Mouse (Mus musculus): ENCODE results near the gene Eif4a3. TPM values are rescaled to one million over a fixed set of nuclear protein-coding genes. Genes with fewer than 3 reads are reported as not detected.

Eif4a3 gene
- polyA plus RNA-seq, 1 experiment: 73.4 TPM

- 86% methylated on average over 10 of the region's 10 CpGs for WGBS
These were observed 38.6 kb upstream of the Eif4a3 start for GRCm38 (mm10) chr11:119338271-119339059.

GRCm38 (mm10) chr11:119331970-119332369 lies 32.1 kb upstream of the Eif4a3 start:
- H3K4me3 ChIP-seq (ENCODE audit: extremely low read depth, insufficient read depth, insufficient read length): no peak overlapping the region
- no peaks in the 10 kb centered on the region for H3K4me1 ChIP-seq (ENCODE audit: control insufficient read depth, insufficient read depth, insufficient read length)
- TF ChIP-seq POLR2A (IDR thresholded peaks at IDR 0.05; ENCODE audit: low read depth, low read length) (no peak), CTCF (IDR thresholded peaks at IDR 0.05; ENCODE audit: extremely low read depth, insufficient read depth, insufficient read length, insufficient replicate concordance) (peak; percentile 8; the same call in 1 of the 2 replicates)
- H3K27me3 ChIP-seq (ENCODE audit: control insufficient read depth, insufficient read depth, low read length): no peaks in the 10 kb centered on the region
- H3K27ac ChIP-seq (ENCODE audit: insufficient read depth, low read length): no peak overlapping the region
- WGBS: 15% methylated on average over 3 of the region's 3 CpGs
- H3K36me3 ChIP-seq (ENCODE audit: control insufficient read depth, insufficient read depth, low read length): no peaks in the 10 kb centered on the region
- DNase-seq (ENCODE audit: low read depth in 1 of 2, low spot score in 2 of 2): no peak

More at GRCm38 (mm10) chr11:119338271-119339059, 38.6 kb upstream of the Eif4a3 start:
- Histone ChIP-seq H3K36me3 (ENCODE audit: control insufficient read depth, insufficient read depth, low read length) (no peaks in the 10 kb centered on the region), H3K27me3 (ENCODE audit: control insufficient read depth, insufficient read depth, low read length) (no peaks in the 10 kb centered on the region), H3K4me1 (ENCODE audit: control insufficient read depth, insufficient read depth, insufficient read length) (no peaks in the 10 kb centered on the region), H3K4me3 (ENCODE audit: extremely low read depth, insufficient read depth, insufficient read length) (no peak overlapping the region), H3K27ac (ENCODE audit: insufficient read depth, low read length) (no peak overlapping the region)
- no peak for DNase-seq (ENCODE audit: low read depth in 1 of 2, low spot score in 2 of 2)
- no peak for TF ChIP-seq CTCF (IDR thresholded peaks at IDR 0.05; ENCODE audit: extremely low read depth, insufficient read depth, insufficient read length, insufficient replicate concordance)
- no peak for TF ChIP-seq POLR2A (IDR thresholded peaks at IDR 0.05; ENCODE audit: low read depth, low read length)

GRCm38 (mm10) chr11:119330592-119330991 lies 30.7 kb upstream of the Eif4a3 start:
- 80% methylated on average over 4 of the region's 4 CpGs for WGBS

GRCm38 (mm10) chr11:119325068-119325467 lies 25.2 kb upstream of the Eif4a3 start:
- WGBS: 92% methylated on average over 1 of the region's 1 CpGs
- H3K27ac ChIP-seq (ENCODE audit: insufficient read depth, low read length): no peak overlapping the region

More at GRCm38 (mm10) chr11:119330592-119330991, 30.7 kb upstream of the Eif4a3 start:
- TF ChIP-seq CTCF (IDR thresholded peaks at IDR 0.05; ENCODE audit: extremely low read depth, insufficient read depth, insufficient read length, insufficient replicate concordance) (no peak), POLR2A (IDR thresholded peaks at IDR 0.05; ENCODE audit: low read depth, low read length) (no peak)
- no peaks in the 10 kb centered on the region for H3K27me3 ChIP-seq (ENCODE audit: control insufficient read depth, insufficient read depth, low read length)
- H3K36me3 ChIP-seq (ENCODE audit: control insufficient read depth, insufficient read depth, low read length): no peaks in the 10 kb centered on the region
- H3K4me3 ChIP-seq (ENCODE audit: extremely low read depth, insufficient read depth, insufficient read length): no peak overlapping the region
- no peaks in the 10 kb centered on the region for H3K4me1 ChIP-seq (ENCODE audit: control insufficient read depth, insufficient read depth, insufficient read length)
- no peak overlapping the region for H3K27ac ChIP-seq (ENCODE audit: insufficient read depth, low read length)
- no peak for DNase-seq (ENCODE audit: low read depth in 1 of 2, low spot score in 2 of 2)

GRCm38 (mm10) chr11:119322521-119322920 lies 22.6 kb upstream of the Eif4a3 start:
- H3K27me3 ChIP-seq (ENCODE audit: control insufficient read depth, insufficient read depth, low read length): no peaks in the 10 kb centered on the region
- H3K27ac ChIP-seq (ENCODE audit: insufficient read depth, low read length): no peak overlapping the region
- TF ChIP-seq CTCF (IDR thresholded peaks at IDR 0.05; ENCODE audit: extremely low read depth, insufficient read depth, insufficient read length, insufficient replicate concordance) (no peak), POLR2A (IDR thresholded peaks at IDR 0.05; ENCODE audit: low read depth, low read length) (no peak)
- H3K4me1 ChIP-seq (ENCODE audit: control insufficient read depth, insufficient read depth, insufficient read length): no peaks in the 10 kb centered on the region
- WGBS: 52% methylated on average over 13 of the region's 13 CpGs
- H3K4me3 ChIP-seq (ENCODE audit: extremely low read depth, insufficient read depth, insufficient read length): no peak overlapping the region
- DNase-seq (ENCODE audit: low read depth in 1 of 2, low spot score in 2 of 2): no peak
- no peaks in the 10 kb centered on the region for H3K36me3 ChIP-seq (ENCODE audit: control insufficient read depth, insufficient read depth, low read length)

More at GRCm38 (mm10) chr11:119325068-119325467, 25.2 kb upstream of the Eif4a3 start:
- Histone ChIP-seq H3K4me1 (ENCODE audit: control insufficient read depth, insufficient read depth, insufficient read length) (no peaks in the 10 kb centered on the region), H3K36me3 (ENCODE audit: control insufficient read depth, insufficient read depth, low read length) (no peaks in the 10 kb centered on the region), H3K4me3 (ENCODE audit: extremely low read depth, insufficient read depth, insufficient read length) (no peak overlapping the region), H3K27me3 (ENCODE audit: control insufficient read depth, insufficient read depth, low read length) (no peaks in the 10 kb centered on the region)
- no peak for TF ChIP-seq CTCF (IDR thresholded peaks at IDR 0.05; ENCODE audit: extremely low read depth, insufficient read depth, insufficient read length, insufficient replicate concordance)
- TF ChIP-seq POLR2A (IDR thresholded peaks at IDR 0.05; ENCODE audit: low read depth, low read length): no peak
- no peak for DNase-seq (ENCODE audit: low read depth in 1 of 2, low spot score in 2 of 2)

- H3K27ac ChIP-seq (ENCODE audit: insufficient read depth, low read length): no peak overlapping the region
- no peak for DNase-seq (ENCODE audit: low read depth in 1 of 2, low spot score in 2 of 2)
- H3K27me3 ChIP-seq (ENCODE audit: control insufficient read depth, insufficient read depth, low read length): peaks cover 2% of the 10 kb centered on the region; the same call in 1 of the 2 replicates
- no peaks in the 10 kb centered on the region for H3K4me1 ChIP-seq (ENCODE audit: control insufficient read depth, insufficient read depth, insufficient read length)
- WGBS: 89% methylated on average over 4 of the region's 4 CpGs
- TF ChIP-seq CTCF (IDR thresholded peaks at IDR 0.05; ENCODE audit: extremely low read depth, insufficient read depth, insufficient read length, insufficient replicate concordance) (no peak), POLR2A (IDR thresholded peaks at IDR 0.05; ENCODE audit: low read depth, low read length) (no peak)
- H3K36me3 ChIP-seq (ENCODE audit: control insufficient read depth, insufficient read depth, low read length): no peaks in the 10 kb centered on the region
- H3K4me3 ChIP-seq (ENCODE audit: extremely low read depth, insufficient read depth, insufficient read length): no peak overlapping the region
These were observed 16.8 kb upstream of the Eif4a3 start for GRCm38 (mm10) chr11:119316720-119317119.

Data from spleen, adult 2 months (tissue).